Mouse (Mus musculus): ENCODE measurements around the gene Cpn2.

Gene Cpn2

GRCm38 (mm10) chr16:30280676-30281297 lies 13.5 kb upstream of the Cpn2 start:
- peak; percentile 78 for DNase-seq (ENCODE audit: low read depth, low spot score)

- no peak for DNase-seq (ENCODE audit: low read depth, low spot score)
Observed at GRCm38 (mm10) chr16:30278406-30278805, 11.1 kb upstream of the Cpn2 start.

GRCm38 (mm10) chr16:30275558-30276340 lies 8.4 kb upstream of the Cpn2 start:
- DNase-seq (ENCODE audit: low read depth, low spot score): no peak

GRCm38 (mm10) chr16:30273065-30273464 lies 5.8 kb upstream of the Cpn2 start:
- no peak for DNase-seq (ENCODE audit: low read depth, low spot score)

GRCm38 (mm10) chr16:30271941-30272595 lies 4.8 kb upstream of the Cpn2 start:
- DNase-seq (ENCODE audit: low read depth, low spot score): no peak

- no peak for DNase-seq (ENCODE audit: low read depth, low spot score)
Observed at GRCm38 (mm10) chr16:30271223-30271761, 4.0 kb upstream of the Cpn2 start.

GRCm38 (mm10) chr16:30266561-30266960 lies 738 bp downstream of the Cpn2 start:
- DNase-seq (ENCODE audit: low read depth, low spot score): no peak

- no peak for DNase-seq (ENCODE audit: low read depth, low spot score)
Observed at GRCm38 (mm10) chr16:30265611-30266010, 1.7 kb downstream of the Cpn2 start.

GRCm38 (mm10) chr16:30263156-30263555 lies 4.1 kb downstream of the Cpn2 start:
- DNase-seq (ENCODE audit: low read depth, low spot score): no peak

- DNase-seq (ENCODE audit: low read depth, low spot score): peak; percentile 68
Observed at GRCm38 (mm10) chr16:30262664-30263063, 4.6 kb downstream of the Cpn2 start.

GRCm38 (mm10) chr16:30262157-30262556 lies 5.1 kb downstream of the Cpn2 start:
- no peak for DNase-seq (ENCODE audit: low read depth, low spot score)

- no peak for DNase-seq (ENCODE audit: low read depth, low spot score)
Observed at GRCm38 (mm10) chr16:30261341-30261740, 6.0 kb downstream of the Cpn2 start.

- no peak for DNase-seq (ENCODE audit: low read depth, low spot score)
Observed at GRCm38 (mm10) chr16:30260012-30260635, 7.2 kb downstream of the Cpn2 start.

- DNase-seq (ENCODE audit: low read depth, low spot score): no peak
Observed at GRCm38 (mm10) chr16:30259444-30259843, 7.9 kb downstream of the Cpn2 start.

- DNase-seq (ENCODE audit: low read depth, low spot score): no peak
Observed at GRCm38 (mm10) chr16:30258441-30258840, 8.9 kb downstream of the Cpn2 start.

GRCm38 (mm10) chr16:30257718-30258117 lies 9.6 kb downstream of the Cpn2 start:
- DNase-seq (ENCODE audit: low read depth, low spot score): no peak

- no peak for DNase-seq (ENCODE audit: low read depth, low spot score)
Observed at GRCm38 (mm10) chr16:30255061-30255460, 12.2 kb downstream of the Cpn2 start.

- DNase-seq (ENCODE audit: low read depth, low spot score): no peak
Observed at GRCm38 (mm10) chr16:30253900-30254299, 13.4 kb downstream of the Cpn2 start.

- no peak for DNase-seq (ENCODE audit: low read depth, low spot score)
Observed at GRCm38 (mm10) chr16:30253374-30253773, 13.9 kb downstream of the Cpn2 start.

GRCm38 (mm10) chr16:30252003-30252418 lies 15.3 kb downstream of the Cpn2 start:
- DNase-seq (ENCODE audit: low read depth, low spot score): peak; percentile 86

- DNase-seq (ENCODE audit: low read depth, low spot score): no peak
Observed at GRCm38 (mm10) chr16:30244037-30244700, 23.1 kb downstream of the Cpn2 start.

Measured in R1 (cell line).